Mouse (Mus musculus) ES-E14 (cell line): ENCODE results near the gene Gstt1. TPM values are rescaled to one million over a fixed set of nuclear protein-coding genes. Genes with fewer than 3 reads are reported as not detected.
"Not testable (repeated sequence)": the region's sequence is repeated elsewhere in the genome, so short reads cannot be mapped to it uniquely, and the experiment has no call there.

Experiments
- DNase-seq: peaks from one replicate; pipeline ENCODE4 v3.0.0-alpha.2; 2013; ENCODE audit warnings: low read depth, low spot score
- H3K27ac ChIP-seq: 2 replicates; pipeline ENCODE4 v1.5.1; 2012; ENCODE audit warnings: low read depth, mild to moderate bottlenecking, low read length, moderate library complexity, mixed read lengths; ENCODE audit not compliant: poor library complexity, insufficient read depth, severe bottlenecking
- H3K36me3 ChIP-seq: 2 replicates; pipeline ENCODE4 v1.6.1; 2012; ENCODE audit warnings: mild to moderate bottlenecking, low read length, moderate library complexity, mixed read lengths; ENCODE audit not compliant: control insufficient read depth, poor library complexity, insufficient read depth, severe bottlenecking
- H3K4me1 ChIP-seq, 2 experiments: fragments of 150-350 bp in 1 of 2; sonication (generic) in 1 of 2; 2 replicates each; pipeline ENCODE4 v1.6.1; 2012; ENCODE audit warnings: low read length in 2 of 2, mild to moderate bottlenecking in 1 of 2, mixed read lengths in 1 of 2; ENCODE audit not compliant: control insufficient read depth in 2 of 2, insufficient read depth in 2 of 2, poor library complexity in 1 of 2
- H3K4me3 ChIP-seq, 2 experiments: fragments of 150-350 bp in 1 of 2; sonication (generic) in 1 of 2; 2 replicates each; pipeline ENCODE4 v1.5.1; 2012; ENCODE audit warnings: low read length in 2 of 2, low read depth in 1 of 2, mild to moderate bottlenecking in 1 of 2, mixed read lengths in 1 of 2; ENCODE audit not compliant: insufficient read depth in 1 of 2, poor library complexity in 1 of 2, severe bottlenecking in 1 of 2
- H3K9ac ChIP-seq: 2 replicates; pipeline ENCODE4 v1.6.1; 2012; ENCODE audit warnings: low read depth, mild to moderate bottlenecking, low read length, mixed read lengths; ENCODE audit not compliant: poor library complexity, insufficient read depth, severe bottlenecking
- H3K9me3 ChIP-seq: fragments of 150-350 bp; sonication (generic); 2 replicates; pipeline ENCODE4 v1.6.1; 2012; ENCODE audit warnings: low read depth, mild to moderate bottlenecking, low read length; ENCODE audit not compliant: control insufficient read depth, insufficient read depth
- CHD2 ChIP-seq: IDR thresholded peaks from 2 replicates; pipeline ENCODE4 v1.6.1; 2014; ENCODE audit warnings: mild to moderate bottlenecking, low read depth, low read length, inconsistent platforms
- HCFC1 ChIP-seq: IDR thresholded peaks from 2 replicates; pipeline ENCODE4 v1.6.1; 2012; ENCODE audit warnings: low read length, inconsistent platforms, borderline replicate concordance; ENCODE audit not compliant: insufficient read depth
- MAFK ChIP-seq: IDR thresholded peaks from 2 replicates; pipeline ENCODE4 v1.6.1; 2014; ENCODE audit warnings: mild to moderate bottlenecking, low read depth, low read length, inconsistent platforms; ENCODE audit not compliant: insufficient read depth
- ZC3H11A ChIP-seq: IDR thresholded peaks from 2 replicates; pipeline ENCODE4 v1.6.1; 2012; ENCODE audit warnings: low read depth, mild to moderate bottlenecking, inconsistent platforms, low read length, borderline replicate concordance
- ZNF384 ChIP-seq: IDR thresholded peaks from 2 replicates; pipeline ENCODE4 v1.6.1; 2012; ENCODE audit warnings: low read depth, low read length, inconsistent platforms
- in situ Hi-C, 2 experiments: fragments of 600-800 bp; cut with MboI; formaldehyde crosslinking; loops; one replicate each; pipeline ENCODE4 v1.15.1; 2025; ENCODE audit warnings: low sequenced_read_pairs in 2 of 2, inconsistent platforms in 1 of 2; ENCODE audit not compliant: unreplicated experiment in 2 of 2
- total RNA-seq: library from RNA; depleted of rRNA; stranded (reverse); fragments of 300-350 nt; gene quantifications from 2 replicates; pipeline ENCODE4 v1.2.3, GENCODE M21; 2012

The Gstt1 gene
- total RNA-seq, 1 experiment = 5.8 TPM

DNA sequence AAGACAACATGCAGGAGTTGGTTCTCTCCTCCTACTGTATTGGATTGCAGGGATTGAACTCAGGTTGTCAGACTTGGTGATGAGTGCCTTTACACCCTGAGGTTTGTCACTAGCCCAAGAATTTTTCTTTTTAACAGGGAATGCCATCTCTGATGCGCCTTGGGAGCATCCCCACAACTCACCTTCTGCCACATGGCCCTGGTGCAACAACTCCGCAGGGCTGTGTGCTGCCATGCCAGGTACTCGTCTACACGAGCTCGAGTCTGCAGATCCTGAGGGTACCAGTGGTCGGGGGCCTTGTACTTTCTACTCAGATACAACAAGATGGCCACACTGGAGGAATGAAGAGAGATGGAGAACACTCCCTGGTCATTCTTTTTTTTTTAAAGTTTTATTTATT, 21.8 kb downstream of the Gstt1 start:
- DNase-seq = no peak
- no peak for TF ChIP-seq CHD2
- TF ChIP-seq ZC3H11A = no peak
- TF ChIP-seq MAFK = no peak
- TF ChIP-seq ZNF384 = no peak
- no peak for TF ChIP-seq HCFC1
- Histone ChIP-seq H3K9ac (no peak overlapping the region), H3K4me3 (no peak overlapping the region), H3K27ac (no peak overlapping the region), H3K4me1 (peaks cover 7 to 8% of the 10 kb centered on the region in 2 experiments; a peak in 3 of 4 replicates), H3K9me3 (no peaks in the 10 kb centered on the region), H3K36me3 (no peaks in the 10 kb centered on the region)
- in situ Hi-C loops = no loop called here

DNA sequence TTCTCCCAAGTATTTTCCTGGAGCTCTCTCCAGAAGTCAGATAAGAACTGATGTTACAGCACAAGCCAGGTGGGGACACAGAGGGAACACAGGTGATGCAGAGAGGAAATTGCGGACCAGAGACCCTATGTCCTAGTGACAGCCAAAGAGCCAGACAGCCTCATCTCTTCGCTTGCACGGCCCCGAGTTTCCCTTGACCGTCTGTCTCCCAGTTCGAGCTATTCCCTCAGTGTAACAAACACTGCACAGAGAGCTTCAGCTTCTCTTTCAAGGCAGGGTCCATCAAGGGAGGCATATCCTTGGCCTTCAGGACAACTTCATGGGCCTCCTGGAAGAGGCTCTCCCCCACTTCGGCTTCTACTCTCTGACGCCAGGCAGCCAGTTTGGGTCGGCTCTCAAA, 23.8 kb downstream of the Gstt1 start:
- Histone ChIP-seq H3K9me3 (no peaks in the 10 kb centered on the region), H3K36me3 (peaks cover 2% of the 10 kb centered on the region; the same call in 1 of the 2 replicates), H3K4me3 (no peak overlapping the region), H3K27ac (no peak overlapping the region), H3K4me1 (peaks cover 3 to 6% of the 10 kb centered on the region in 2 experiments; a peak in 3 of 4 replicates), H3K9ac (no peak overlapping the region)
- DNase-seq = no peak
- no peak for TF ChIP-seq HCFC1
- no peak for TF ChIP-seq ZNF384
- TF ChIP-seq ZC3H11A = no peak
- no peak for TF ChIP-seq CHD2
- no peak for TF ChIP-seq MAFK
- in situ Hi-C loops = no loop called here

DNA sequence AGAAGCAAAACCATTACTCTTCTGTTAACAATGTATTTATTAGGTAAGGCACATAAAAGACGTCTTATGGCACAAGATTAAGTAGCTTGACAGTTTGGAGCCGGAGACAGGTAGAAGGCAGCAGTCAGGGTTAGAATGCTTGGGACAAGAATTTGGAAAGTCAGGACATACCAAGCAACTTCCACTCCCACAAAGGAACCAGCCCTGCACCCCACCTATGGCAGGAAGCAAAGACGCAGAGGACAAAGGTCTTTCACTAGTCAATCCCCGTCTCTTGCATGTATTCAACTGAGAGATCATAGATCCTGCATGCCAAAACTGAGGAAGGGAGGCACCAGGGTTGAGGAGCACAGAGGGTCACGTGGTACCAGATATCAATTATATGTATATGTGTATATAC, 24.3 kb downstream of the Gstt1 start:
- DNase-seq = no peak
- in situ Hi-C loops = no loop called here
- H3K4me1 ChIP-seq = peaks cover 0 to 1% of the 10 kb centered on the region in 2 experiments; a peak in 1 of 4 replicates
- no peak for TF ChIP-seq ZC3H11A
- no peak for TF ChIP-seq CHD2
- TF ChIP-seq MAFK = no peak
- no peak for TF ChIP-seq ZNF384
- TF ChIP-seq HCFC1 = no peak
- no peak overlapping the region for H3K4me3 ChIP-seq
- H3K27ac ChIP-seq = no peak overlapping the region
- no peak overlapping the region for H3K9ac ChIP-seq
- no peaks in the 10 kb centered on the region for H3K9me3 ChIP-seq
- peaks cover 2% of the 10 kb centered on the region; the same call in 1 of the 2 replicates for H3K36me3 ChIP-seq

DNA sequence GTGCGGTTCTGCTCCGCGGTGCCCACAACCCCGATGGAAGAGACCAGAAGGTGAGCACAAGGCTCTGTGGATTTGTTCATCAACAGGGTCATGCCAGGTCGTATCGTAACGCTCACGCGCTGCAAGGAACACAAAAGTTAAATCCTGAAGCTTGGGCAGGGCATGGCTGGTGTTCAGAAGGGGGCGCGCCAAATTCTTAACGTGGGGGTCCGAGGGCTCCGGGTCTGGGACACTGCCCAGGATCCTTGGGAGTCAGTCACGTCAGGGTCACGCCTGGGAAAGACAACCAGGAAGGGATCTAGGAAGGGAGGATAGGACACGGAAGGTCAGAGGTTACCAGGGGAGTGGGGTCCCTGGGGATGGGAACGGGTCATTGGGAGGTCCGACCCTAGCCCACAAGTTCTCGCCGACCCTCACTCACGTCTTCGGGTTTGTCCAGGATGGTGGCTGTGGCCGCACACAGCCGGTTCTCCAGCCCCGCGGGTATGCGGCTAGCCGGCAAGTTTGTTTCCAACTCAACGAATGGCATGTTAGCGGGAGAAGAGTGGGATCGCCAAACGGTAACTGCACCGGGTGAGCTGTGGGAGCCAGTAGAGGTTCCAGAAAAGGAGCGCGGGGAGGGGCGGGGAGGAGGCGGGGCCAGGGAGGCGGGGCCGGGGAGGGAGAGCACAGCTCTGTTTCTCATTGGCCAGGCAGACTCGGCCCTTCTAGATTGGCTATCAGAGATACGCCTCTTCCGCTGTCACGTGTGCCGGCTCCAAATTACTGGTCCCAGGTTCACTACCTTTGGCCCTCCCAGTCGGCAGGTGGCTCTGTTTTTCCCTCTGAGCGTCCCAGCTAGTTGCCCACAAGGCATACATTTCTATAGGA, 25.4 kb downstream of the Gstt1 start, which contains the start of gene Ddt:
Gene Ddt (minus strand): TSS at position 620 of the 870 bp plus-strand sequence.
- in situ Hi-C loops = no loop called here
- TF ChIP-seq ZNF384 = no peak
- TF ChIP-seq ZC3H11A = no peak
- TF ChIP-seq CHD2 = no peak
- no peak for TF ChIP-seq HCFC1
- no peak for TF ChIP-seq MAFK

DNA sequence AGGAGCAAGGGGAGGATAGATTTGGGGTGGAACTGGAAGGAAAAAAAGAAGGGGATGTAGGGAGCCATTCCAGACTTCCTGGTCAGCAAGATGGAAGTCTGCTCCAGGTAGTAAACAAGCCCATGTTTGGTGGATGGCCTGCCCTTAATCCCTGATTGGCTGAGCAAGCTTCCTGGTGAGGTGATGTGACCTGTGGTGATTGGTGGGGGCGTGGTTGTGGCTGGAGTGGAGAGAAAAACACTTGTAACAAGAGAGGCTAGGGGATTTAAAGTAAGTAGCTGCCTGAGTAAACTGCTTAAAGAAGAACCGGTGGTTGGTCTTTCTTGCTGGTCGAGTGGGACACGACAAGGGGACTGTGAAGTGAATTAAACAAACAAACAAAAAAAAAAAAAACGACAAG, 30.6 kb downstream of the Gstt1 start:
- H3K4me1 ChIP-seq, H3K9me3 ChIP-seq, H3K36me3 ChIP-seq: not testable (repeated sequence)

More for the DNA sequence above, 25.4 kb downstream of the Gstt1 start, which contains the start of gene Ddt:
- Histone ChIP-seq H3K9ac (peak within 1 kb of the TSS; percentile 92), H3K4me1 (no peaks in the 10 kb centered on the region), H3K4me3 (peak within 1 kb of the TSS; percentile 94 to 99), H3K9me3 (no peaks in the 10 kb centered on the region), H3K36me3 (peaks cover 2% of the 10 kb centered on the region; the same call in 1 of the 2 replicates), H3K27ac (peak within 1 kb of the TSS; percentile 73; the same call in 1 of the 2 replicates)
- peak; percentile 92 for DNase-seq

More for the DNA sequence above, 30.6 kb downstream of the Gstt1 start:
- H3K4me3 ChIP-seq, H3K27ac ChIP-seq, H3K9ac ChIP-seq, DNase-seq, in situ Hi-C loops: not testable (repeated sequence)
